Mouse (Mus musculus) heart, adult 11 months (tissue): ENCODE results near the gene M1ap.

ENCODE experiments used
- DNase-seq: peaks from one replicate; pipeline ENCODE4 v3.0.0; 2022

M1ap gene

GRCm38 (mm10) chr6:83011255-83011654 is 64.6 kb downstream of the M1ap start:
- peak; percentile 81 for DNase-seq

GRCm38 (mm10) chr6:83011756-83012155 is 65.1 kb downstream of the M1ap start:
- DNase-seq, result no peak

GRCm38 (mm10) chr6:83013444-83013843 is 66.7 kb downstream of the M1ap start:
- no peak for DNase-seq

GRCm38 (mm10) chr6:83014482-83015466 is 68.1 kb downstream of the M1ap start:
- DNase-seq, result peak; percentile 83

GRCm38 (mm10) chr6:83015749-83016148 is 69.0 kb downstream of the M1ap start:
- no peak for DNase-seq

GRCm38 (mm10) chr6:83017190-83017589 is 70.5 kb downstream of the M1ap start:
- DNase-seq, result peak; percentile 99

- DNase-seq, result no peak
These were observed 72.3 kb downstream of the M1ap start for GRCm38 (mm10) chr6:83019044-83019443.

- no peak for DNase-seq
These were observed 73.4 kb downstream of the M1ap start for GRCm38 (mm10) chr6:83020121-83020520.

GRCm38 (mm10) chr6:83020836-83021593 is 74.3 kb downstream of the M1ap start:
- DNase-seq, result peak; percentile 71

- no peak for DNase-seq
These were observed 76.3 kb downstream of the M1ap start for GRCm38 (mm10) chr6:83023008-83023407.

GRCm38 (mm10) chr6:83023786-83024185 is 77.1 kb downstream of the M1ap start:
- no peak for DNase-seq

- DNase-seq, result no peak
These were observed 77.7 kb downstream of the M1ap start for GRCm38 (mm10) chr6:83024421-83024820.

GRCm38 (mm10) chr6:83025221-83025620 is 78.5 kb downstream of the M1ap start:
- peak; percentile 72 for DNase-seq

- DNase-seq, result no peak
These were observed 80.6 kb downstream of the M1ap start for GRCm38 (mm10) chr6:83027293-83027692.

GRCm38 (mm10) chr6:83027706-83028105 is 81.0 kb downstream of the M1ap start:
- peak; percentile 86 for DNase-seq

- DNase-seq, result peak; percentile 83
These were observed 83.1 kb downstream of the M1ap start for GRCm38 (mm10) chr6:83029777-83030176.

GRCm38 (mm10) chr6:83031111-83031510 is 84.4 kb downstream of the M1ap start:
- peak; percentile 91 for DNase-seq

- peak; percentile 91 for DNase-seq
These were observed 85.4 kb downstream of the M1ap start for GRCm38 (mm10) chr6:83031921-83032590.

- DNase-seq, result peak; percentile 96
These were observed 86.1 kb downstream of the M1ap start for GRCm38 (mm10) chr6:83032769-83033191.

- peak; percentile 99 for DNase-seq
These were observed 86.8 kb downstream of the M1ap start, which contains the start of the genes Dok1 and Loxl3 for GRCm38 (mm10) chr6:83033249-83034185. TSS of gene Dok1 (minus strand) at chr6:83033471. TSS of gene Loxl3 (plus strand) at chr6:83034173.

- peak; percentile 92 for DNase-seq
These were observed 87.9 kb downstream of the M1ap start for GRCm38 (mm10) chr6:83034463-83035055.
